9 mouse cellular contexts compared by ENCODE assay signal in genomic region chr8:71971945-71972344, GRCm38 (mm10). TPM values are rescaled to one million over a fixed set of nuclear protein-coding genes. Genes with fewer than 3 reads are reported as not detected.
DNase-seq lines count a peak whose midpoint lies in the region; ATAC-seq and TF ChIP-seq lines count a peak whose summit lies in the region.
"Had no signal": no experiment of that assay in that cellular context is flagged by ENCODE, and none has a peak within 500 bp of the region (broad histone marks: within the 10 kb centered on the region; RNA-seq: fewer than 3 reads in every experiment).

No protein-coding gene starts in this region.

- ATAC-seq in embryonic facial prominence, embryonic 11.5 days (replicated peaks; ENCODE audit: insufficient number of reproducible peaks, low FRiP score, low TSS enrichment, low read depth): no peak
- no peak for ATAC-seq in liver, embryonic 14.5 days (ENCODE audit: insufficient read depth)

- H3K36me3 ChIP-seq in embryonic facial prominence, embryonic 11.5 days (replicated peaks; ENCODE audit: control insufficient read depth, insufficient read depth, low read depth, low read length): peaks cover 7% of the 10 kb centered on the region
- H3K36me3 ChIP-seq in embryonic facial prominence, embryonic 10.5 days (replicated peaks): peaks cover 47% of the 10 kb centered on the region
- peaks cover 16% of the 10 kb centered on the region for H3K36me3 ChIP-seq in liver, embryonic 14.5 days (replicated peaks; ENCODE audit: control insufficient read depth, insufficient read depth, low read depth)

- no peak overlapping the region for H3K4me3 ChIP-seq in embryonic facial prominence, embryonic 11.5 days (ENCODE audit: low read depth, low read length)
- no peak overlapping the region for H3K4me3 ChIP-seq in embryonic facial prominence, embryonic 10.5 days
- H3K4me3 ChIP-seq in layer of hippocampus, adult 2 months: no peak overlapping the region
- no peak overlapping the region for H3K4me3 ChIP-seq in liver, embryonic 14.5 days (ENCODE audit: insufficient read depth in 1 of 2, low read depth in 2 of 2, low read length in 2 of 2)
- H3K4me3 ChIP-seq: limb, embryonic 13.5 days had no signal

- no peaks in the 10 kb centered on the region for H3K27me3 ChIP-seq in embryonic facial prominence, embryonic 11.5 days (ENCODE audit: control insufficient read depth, insufficient read depth, low read length)
- H3K27me3 ChIP-seq in embryonic facial prominence, embryonic 10.5 days (replicated peaks; ENCODE audit: low read depth, poor library complexity, severe bottlenecking): no peaks in the 10 kb centered on the region
- H3K27me3 ChIP-seq in liver, embryonic 14.5 days (ENCODE audit: control insufficient read depth, insufficient read depth, low read length): no peaks in the 10 kb centered on the region
- H3K27me3 ChIP-seq: limb, embryonic 13.5 days had no signal

- no peak overlapping the region for H3K27ac ChIP-seq in embryonic facial prominence, embryonic 11.5 days (replicated peaks; ENCODE audit: low read depth, low read length)
- H3K27ac ChIP-seq in embryonic facial prominence, embryonic 10.5 days (replicated peaks): no peak overlapping the region
- H3K27ac ChIP-seq in layer of hippocampus, adult 2 months: no peak overlapping the region
- no peak overlapping the region for H3K27ac ChIP-seq in liver, embryonic 14.5 days
- H3K27ac ChIP-seq: limb, embryonic 13.5 days had no signal

- H3K4me1 ChIP-seq in embryonic facial prominence, embryonic 11.5 days (ENCODE audit: control insufficient read depth, insufficient read depth, low read length): no peaks in the 10 kb centered on the region
- no peaks in the 10 kb centered on the region for H3K4me1 ChIP-seq in embryonic facial prominence, embryonic 10.5 days
- H3K4me1 ChIP-seq in liver, embryonic 14.5 days (replicated peaks; ENCODE audit: control insufficient read depth in 2 of 2, insufficient read depth in 2 of 2, low read length in 1 of 2): no peaks in the 10 kb centered on the region
- H3K4me1 ChIP-seq: limb, embryonic 13.5 days had no signal

- WGBS in embryonic facial prominence, embryonic 11.5 days: 68% methylated on average over 1 of the region's 1 CpGs
- WGBS in embryonic facial prominence, embryonic 10.5 days: 75% methylated on average over 1 of the region's 1 CpGs
- WGBS in liver, embryonic 14.5 days (ENCODE audit: insufficient replicate concordance): 70% methylated on average over 1 of the region's 1 CpGs

- peak; percentile 85 for TF ChIP-seq CTCF in layer of hippocampus, adult 2 months (conservative IDR thresholded peaks at IDR 0.05)
- TF ChIP-seq CTCF in liver, embryonic 14.5 days (IDR thresholded peaks at IDR 0.05; ENCODE audit: low read depth): peak; percentile 57

- no peak for TF ChIP-seq EP300 in liver, embryonic 14.5 days (IDR thresholded peaks at IDR 0.05; ENCODE audit: low read depth)

- no peak overlapping the region for H3K4me2 ChIP-seq in embryonic facial prominence, embryonic 11.5 days (ENCODE audit: low read depth, low read length)
- H3K4me2 ChIP-seq in liver, embryonic 14.5 days (ENCODE audit: low read depth): no peak overlapping the region
- H3K4me2 ChIP-seq: limb, embryonic 13.5 days had no signal

- H3K9me3 ChIP-seq in embryonic facial prominence, embryonic 11.5 days (replicated peaks; ENCODE audit: control insufficient read depth, low read length): no peaks in the 10 kb centered on the region
- peaks cover 1% of the 10 kb centered on the region; the same call in 1 of the 2 replicates for H3K9me3 ChIP-seq in embryonic facial prominence, embryonic 10.5 days
- H3K9me3 ChIP-seq in liver, embryonic 14.5 days (ENCODE audit: control insufficient read depth, low read length): no peaks in the 10 kb centered on the region

- DNase-seq in embryonic facial prominence, embryonic 11.5 days (ENCODE audit: low spot score): peak; percentile 12
- DNase-seq in embryonic facial prominence, embryonic 10.5 days (ENCODE audit: low spot score): no peak
- no peak for DNase-seq in layer of hippocampus, adult 2 months (ENCODE audit: low spot score in 2 of 2)
- DNase-seq in layer of hippocampus, adult 9-11 months: no peak
- peak; percentile 40 for DNase-seq in MN1 (ENCODE audit: low spot score)
- DNase-seq in liver, embryonic 14.5 days (ENCODE audit: low read depth in 3 of 3, low spot score in 3 of 3): no peak
- DNase-seq in spleen, postnatal 4 days (ENCODE audit: low spot score in 2 of 2): no peak
- DNase-seq in urinary bladder, postnatal 10 days (ENCODE audit: low spot score): no peak

- H3K9ac ChIP-seq in embryonic facial prominence, embryonic 11.5 days (replicated peaks; ENCODE audit: low read length): no peak overlapping the region
- no peak overlapping the region for H3K9ac ChIP-seq in liver, embryonic 14.5 days (replicated peaks)
- H3K9ac ChIP-seq: limb, embryonic 13.5 days had no signal

RNA-seq across cellular contexts. Expression of gene Zfp961, which starts 21.1 kb away (rescaled TPM):
- polyA plus RNA-seq in embryonic facial prominence, embryonic 11.5 days (2014; fragmentation: Nextera tagmentation; extraction: Ambion mirVana): 30.9 and 32.1 TPM in 2 replicates
- 27.3 and 27.7 TPM in 2 replicates for polyA plus RNA-seq in embryonic facial prominence, embryonic 10.5 days (2016; fragmentation: Nextera tagmentation; extraction: Ambion mirVana)
- 10 to 100 TPM; 17.8 to 18.9 TPM for total RNA-seq in layer of hippocampus, adult 2 months (2021)
- polyA plus RNA-seq in liver, embryonic 14.5 days (2012; rRNA removed): 6.3 and 8.4 TPM in 2 replicates
- 9.2 and 11.5 TPM in 2 replicates for polyA plus RNA-seq in liver, embryonic 14.5 days (2014; fragmentation: Nextera tagmentation; extraction: Ambion mirVana)

RNA-seq across cellular contexts. Expression of gene Cyp4f18, which starts 37.5 kb away (rescaled TPM):
- polyA plus RNA-seq in embryonic facial prominence, embryonic 11.5 days (2014; fragmentation: Nextera tagmentation; extraction: Ambion mirVana): 0.36 and 0.71 TPM in 2 replicates
- polyA plus RNA-seq in embryonic facial prominence, embryonic 10.5 days (2016; fragmentation: Nextera tagmentation; extraction: Ambion mirVana): 0.31 and 0.50 TPM in 2 replicates
- total RNA-seq in layer of hippocampus, adult 2 months (2021): not detected
- 1.4 TPM in 2 replicates for polyA plus RNA-seq in liver, embryonic 14.5 days (2012; rRNA removed)
- polyA plus RNA-seq in liver, embryonic 14.5 days (2014; fragmentation: Nextera tagmentation; extraction: Ambion mirVana): 1.1 and 2.1 TPM in 2 replicates

Comparison
In these comparisons a context has a peak if more than half of its experiments do, and no peak if none do; other contexts are left out.
1. DNase-seq: peak in embryonic facial prominence, embryonic 11.5 days (single experiment) and MN1 (single experiment); none in embryonic facial prominence, embryonic 10.5 days (single experiment), layer of hippocampus, adult 2 months (0 of 2), layer of hippocampus, adult 9-11 months (single experiment), liver, embryonic 14.5 days (0 of 3), spleen, postnatal 4 days (0 of 2) and urinary bladder, postnatal 10 days (single experiment).